Mouse (Mus musculus) liver, adult 2 months (tissue): ENCODE measurements at regions not wholly inside any gene's neighbourhood (a gene's known extent, or its start where the extent isn't known, plus 50 kb on each side); places are given as distances from the start of the nearest gene placed in this dataset.

ENCODE experiments used
- CTCF ChIP-seq: fragments of 200-500 bp; IDR thresholded peaks from 2 replicates; pipeline ENCODE4 v1.5.1; 2011; ENCODE audit warnings: low read depth, low read length, control low read depth
- POLR2A ChIP-seq: fragments of 200-500 bp; IDR thresholded peaks from 2 replicates; pipeline ENCODE4 v1.6.1; 2011; ENCODE audit warnings: low read length, control low read depth; ENCODE audit not compliant: insufficient read depth; ENCODE audit errors: extremely low read depth

DNA sequence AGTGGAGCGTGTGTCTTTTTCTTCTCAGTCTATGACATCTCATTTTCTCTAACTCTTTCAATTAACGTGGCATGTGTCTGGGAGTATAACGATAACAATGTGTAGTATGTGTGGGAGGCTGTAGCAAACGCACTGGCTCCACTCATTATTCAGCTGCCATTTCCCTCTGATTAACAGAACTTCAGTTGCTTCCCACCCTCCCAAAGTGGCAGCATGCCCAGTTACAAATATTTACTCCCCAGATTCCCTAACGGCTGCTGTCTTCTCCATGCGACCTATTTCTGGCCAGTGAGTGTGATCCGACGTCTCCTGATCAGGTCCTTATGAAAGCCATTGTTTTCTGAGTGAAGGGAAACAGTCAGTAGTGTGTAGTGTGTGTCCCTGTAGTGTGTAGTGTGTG, 88.2 kb downstream of the Vcpkmt start:
- no peak for TF ChIP-seq POLR2A
- TF ChIP-seq CTCF: no peak
